Mouse (Mus musculus) left cerebral cortex, adult 9 months (tissue): Measurements from ENCODE around the gene Prr23a1.

Experiments used
- DNase-seq, 2 experiments: peaks; one replicate each; pipeline ENCODE4 v3.0.0; 2022; ENCODE audit warnings: low spot score in 2 of 2

Prr23a1 gene

DNA sequence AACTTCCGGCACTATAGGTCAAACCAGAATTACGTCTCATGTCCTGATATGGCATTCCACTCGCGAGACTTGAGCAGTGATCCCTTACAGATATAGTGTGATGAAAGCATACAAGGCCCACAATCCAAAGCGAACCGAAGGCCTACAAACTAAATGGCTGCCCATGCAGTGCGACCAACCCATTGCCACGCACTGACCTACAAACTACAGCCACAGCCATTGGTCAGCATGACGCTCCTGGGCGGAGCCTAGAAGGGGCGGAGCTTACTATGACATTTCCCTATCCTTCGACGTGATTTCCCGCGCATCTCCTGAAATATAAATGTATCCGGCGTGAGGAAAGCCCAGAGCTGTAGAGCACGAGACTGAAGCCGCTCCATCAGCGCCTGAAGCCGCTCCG lies at the start of gene Prr23a1:
Prr23a1 (plus strand) TSS at position 387 of the 400 bp plus-strand sequence.
- DNase-seq, result no peak

DNA sequence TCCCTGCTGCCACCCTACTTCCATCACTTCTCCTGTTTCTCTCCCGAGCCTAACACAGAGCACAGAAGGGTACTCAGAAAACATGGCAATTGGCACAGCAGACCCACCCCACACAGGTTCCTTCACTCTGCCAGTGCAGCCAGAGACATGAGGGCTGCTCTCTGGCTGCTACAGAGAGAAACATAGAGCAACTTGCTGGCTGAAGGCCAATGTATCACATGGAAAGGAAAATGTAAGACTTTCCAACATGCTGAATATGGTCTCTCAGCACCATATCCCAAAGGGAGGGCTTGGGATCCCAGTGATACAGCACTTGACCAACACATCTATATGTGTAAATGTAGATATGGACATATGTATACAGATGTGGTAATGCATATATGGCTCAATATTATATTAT lies 43.3 kb upstream of the Prr23a1 start:
- DNase-seq, result no peak

DNA sequence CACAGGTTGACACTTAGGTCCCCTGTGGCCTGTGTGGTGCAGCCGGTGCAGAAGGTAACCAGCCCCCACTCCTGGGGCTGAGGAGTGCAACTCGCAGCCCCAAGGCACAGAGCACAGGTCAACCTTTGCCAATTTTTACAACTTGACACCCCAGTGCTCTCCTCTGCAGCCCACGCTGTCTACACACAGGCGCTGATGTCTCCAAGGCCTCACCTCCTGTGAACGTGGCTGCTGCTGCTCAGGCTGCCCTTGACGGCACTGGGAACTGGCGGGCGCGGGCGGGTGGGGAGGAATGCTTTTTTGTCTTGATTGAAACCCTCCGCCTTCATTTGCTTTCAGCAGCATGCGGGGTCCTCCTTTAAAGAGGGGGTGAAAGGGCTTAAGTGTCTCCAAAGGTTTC lies 38.3 kb upstream of the Prr23a1 start:
- DNase-seq, result no peak

GRCm38 (mm10) chr9:98805511-98805910 lies 36.8 kb upstream of the Prr23a1 start:
- DNase-seq, result no peak

- DNase-seq, result peak in 1 of 2 experiments; percentile 8
Observed at GRCm38 (mm10) chr9:98805934-98806333, 36.4 kb upstream of the Prr23a1 start.

- DNase-seq, result no peak
Observed at GRCm38 (mm10) chr9:98807631-98808030, 34.7 kb upstream of the Prr23a1 start.

GRCm38 (mm10) chr9:98809526-98809925 lies 32.8 kb upstream of the Prr23a1 start:
- DNase-seq, result peak in 1 of 2 experiments; percentile 59

DNA sequence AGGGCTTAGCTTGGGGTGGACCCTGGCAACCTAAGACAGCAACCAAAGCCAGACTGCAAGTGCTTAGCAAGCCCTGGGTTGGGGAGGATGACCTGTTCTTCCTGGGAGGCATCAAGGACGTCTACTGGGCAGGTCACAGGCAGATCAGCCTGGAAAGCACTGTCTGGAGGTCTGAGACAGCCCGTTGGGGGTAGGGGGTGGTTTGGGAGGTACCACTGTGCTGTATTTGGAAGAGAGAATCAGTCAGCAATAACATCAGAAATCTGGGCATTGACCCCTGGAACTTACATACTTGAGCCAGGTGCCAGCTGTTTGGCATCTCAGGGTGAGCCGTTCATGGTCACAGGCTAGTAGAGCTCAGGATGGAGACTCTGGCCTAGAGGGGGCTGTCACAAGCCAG lies 26.2 kb upstream of the Prr23a1 start:
- no peak for DNase-seq

DNA sequence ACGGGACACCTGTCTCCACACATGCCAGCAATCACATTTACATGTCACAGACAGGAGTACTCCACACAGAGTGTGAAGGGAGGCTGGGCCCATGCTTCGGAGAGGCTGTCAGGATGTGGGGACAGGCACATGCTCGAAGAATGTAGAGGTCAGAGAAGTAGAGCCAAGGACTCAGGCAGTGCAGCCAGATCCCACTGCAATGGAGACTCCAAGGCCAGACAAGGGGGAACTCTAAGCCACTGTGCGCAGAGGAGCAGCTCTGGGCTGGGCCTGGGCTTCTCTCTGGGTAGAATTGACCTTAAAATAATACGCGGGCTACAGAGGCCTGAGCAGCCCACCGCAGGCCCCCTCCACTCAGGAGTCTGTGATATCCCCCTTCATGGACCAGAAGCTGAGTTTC lies 24.7 kb upstream of the Prr23a1 start:
- DNase-seq, result no peak

GRCm38 (mm10) chr9:98818971-98819370 lies 23.3 kb upstream of the Prr23a1 start:
- no peak for DNase-seq

DNA sequence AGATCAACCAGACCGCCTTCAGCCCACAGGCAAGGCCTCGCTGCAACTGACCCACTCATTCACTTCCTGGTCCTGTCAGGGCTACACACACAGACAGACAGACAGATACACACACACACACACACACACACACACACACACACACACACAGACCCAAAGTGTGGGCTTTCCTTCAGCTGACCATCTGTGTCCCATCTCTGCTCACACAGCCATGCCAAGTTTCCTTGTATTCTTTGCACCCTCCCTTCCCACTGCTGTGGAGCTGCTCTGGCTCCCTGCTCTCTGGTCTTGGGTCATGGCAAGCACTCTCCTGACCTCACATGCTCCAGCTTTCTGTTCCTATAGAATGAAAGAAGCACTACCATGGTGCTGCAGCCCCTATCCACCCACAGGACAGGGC lies 22.8 kb upstream of the Prr23a1 start:
- no peak for DNase-seq

GRCm38 (mm10) chr9:98820461-98820860 lies 21.8 kb upstream of the Prr23a1 start:
- no peak for DNase-seq

GRCm38 (mm10) chr9:98821067-98821466 lies 21.2 kb upstream of the Prr23a1 start:
- DNase-seq, result no peak

- no peak for DNase-seq
Observed at GRCm38 (mm10) chr9:98823805-98824204, 18.5 kb upstream of the Prr23a1 start.

DNA sequence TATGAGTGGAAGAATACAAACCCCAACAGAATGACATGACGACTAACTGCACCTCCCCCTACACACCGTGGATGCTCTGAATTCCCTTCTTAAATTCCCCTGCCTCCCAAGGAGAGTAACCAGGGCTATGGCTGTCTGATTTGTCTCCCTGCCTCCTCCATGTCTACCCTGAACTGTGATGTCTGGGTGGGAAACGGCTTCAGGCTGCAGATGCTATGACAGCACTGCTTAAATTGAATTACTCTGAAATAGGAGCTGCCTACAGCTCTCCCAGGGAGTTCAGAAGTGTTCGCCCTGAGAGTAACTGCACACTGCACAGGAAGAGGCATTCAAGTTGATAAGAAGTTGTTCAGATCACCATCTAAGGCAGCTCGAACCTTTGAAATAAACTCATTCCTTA lies 12.8 kb upstream of the Prr23a1 start:
- no peak for DNase-seq

DNA sequence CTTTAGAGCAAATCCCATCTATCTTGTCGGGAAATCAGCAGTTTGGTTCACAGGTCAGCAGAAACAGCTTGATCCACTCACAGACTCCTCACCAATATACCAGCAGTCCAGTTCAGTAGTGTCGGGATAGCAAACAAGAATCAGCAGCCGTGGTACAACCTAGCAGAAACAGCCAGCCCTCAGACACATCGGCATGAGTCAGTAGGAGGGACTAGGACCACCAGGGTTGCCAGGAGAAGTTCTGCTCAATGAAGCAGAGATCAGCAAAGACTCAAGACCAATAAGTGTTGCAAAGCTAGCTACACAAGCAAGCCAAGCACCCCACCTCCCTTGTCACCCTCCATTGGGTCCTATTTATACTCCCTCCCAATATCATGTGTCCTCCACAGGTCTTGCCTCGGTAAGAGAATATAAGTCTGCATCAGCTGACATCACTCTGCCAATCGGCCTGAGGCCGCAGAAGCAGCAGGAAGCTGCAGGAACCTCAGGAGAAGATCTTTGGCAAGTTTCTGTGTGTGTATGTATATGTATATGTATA lies 4.7 kb upstream of the Prr23a1 start:
- no peak for DNase-seq

- no peak for DNase-seq
Observed at GRCm38 (mm10) chr9:98856210-98856609, 13.9 kb downstream of the Prr23a1 start, which contains the start of gene Prr23a2. TSS of gene Prr23a2 (plus strand) at chr9:98856494.

GRCm38 (mm10) chr9:98863463-98863862 lies 21.2 kb downstream of the Prr23a1 start:
- no peak for DNase-seq

DNA sequence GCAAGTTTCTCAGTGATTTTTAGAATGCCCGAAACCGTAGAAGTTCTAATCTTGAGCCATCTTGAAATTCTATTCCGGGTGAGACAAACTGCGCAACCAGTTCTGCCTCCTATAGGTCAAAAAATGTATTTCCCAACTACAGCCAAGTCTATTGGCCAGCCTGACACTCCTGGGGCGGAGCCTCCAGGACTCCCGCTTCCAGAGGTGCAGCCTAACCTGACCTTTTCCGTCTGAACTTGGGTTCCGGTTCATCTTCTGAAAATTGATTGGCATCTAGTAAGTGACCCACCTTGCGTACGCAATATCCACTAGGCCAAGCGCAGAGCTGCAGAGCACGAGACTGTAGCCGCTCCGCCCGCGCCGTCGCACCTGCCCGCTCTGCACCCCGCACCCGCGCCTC lies 22.3 kb downstream of the Prr23a1 start, which contains the start of gene Prr23a3:
Prr23a3 (plus strand) TSS at position 197 of the 400 bp plus-strand sequence.
- DNase-seq, result no peak
